Mouse (Mus musculus): ENCODE measurements at regions not wholly inside any gene's neighbourhood (a gene's known extent, or its start where the extent isn't known, plus 50 kb on each side); places are given as distances from the start of the nearest gene placed in this dataset.
"Not testable (repeated sequence)": the region's sequence is repeated elsewhere in the genome, so short reads cannot be mapped to it uniquely, and the experiment has no call there.

DNA sequence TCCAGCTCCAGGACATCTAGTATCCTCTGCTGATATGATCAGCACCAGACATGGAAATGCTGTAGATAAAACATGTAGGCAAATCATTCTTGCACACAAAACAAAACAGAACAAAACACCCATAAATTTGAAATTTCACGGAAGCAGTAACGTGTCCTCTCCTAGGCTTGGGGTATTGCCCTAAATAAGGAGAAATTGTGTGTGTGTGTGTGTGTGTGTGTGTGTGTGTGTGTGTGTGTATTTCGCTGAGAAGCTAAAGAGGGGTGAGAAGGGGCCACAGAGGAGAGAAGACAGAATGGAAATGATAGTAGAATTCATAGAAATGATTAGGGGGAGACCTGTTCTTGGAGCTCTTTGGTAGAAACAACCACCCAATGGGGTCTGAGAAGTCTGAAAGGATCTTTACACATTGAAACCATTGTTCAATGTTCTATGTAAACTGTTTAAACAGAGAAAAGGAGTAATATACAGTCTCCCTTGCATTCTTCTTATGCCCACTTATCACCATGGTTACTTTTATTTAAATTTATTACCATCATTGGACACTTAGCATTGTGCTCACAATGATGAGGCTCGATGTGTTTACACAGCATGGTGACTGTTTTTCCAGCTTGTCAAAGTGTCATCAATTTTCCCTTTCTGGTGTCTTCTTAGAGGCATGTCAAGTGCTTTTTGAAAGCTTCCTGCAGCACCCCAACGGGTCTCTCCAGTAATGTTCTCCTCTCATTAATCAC is 317.3 kb upstream of the 4933412E24Rik start:
- DNase-seq (ENCODE audit: low spot score) = no peak

DNA sequence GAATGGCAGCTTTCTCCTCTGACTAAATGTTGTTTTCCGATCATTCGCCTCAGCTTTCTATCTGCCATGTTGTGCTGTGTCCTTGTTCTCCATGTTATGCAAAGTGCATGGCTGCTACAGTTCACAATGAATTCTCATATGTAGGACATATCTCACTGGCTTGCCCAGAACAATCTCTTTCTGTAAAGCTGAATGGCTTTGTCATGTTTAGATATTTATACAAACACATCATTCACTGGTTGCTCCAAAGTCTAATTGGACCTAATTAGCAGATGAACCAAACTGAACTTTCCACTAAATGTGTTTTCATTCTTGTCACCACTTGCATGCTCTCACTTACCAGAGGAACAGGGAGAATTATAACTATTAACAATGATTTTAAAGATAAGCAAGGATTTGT is 301.2 kb upstream of the 4933412E24Rik start:
- no peak for DNase-seq (ENCODE audit: low spot score)

DNA sequence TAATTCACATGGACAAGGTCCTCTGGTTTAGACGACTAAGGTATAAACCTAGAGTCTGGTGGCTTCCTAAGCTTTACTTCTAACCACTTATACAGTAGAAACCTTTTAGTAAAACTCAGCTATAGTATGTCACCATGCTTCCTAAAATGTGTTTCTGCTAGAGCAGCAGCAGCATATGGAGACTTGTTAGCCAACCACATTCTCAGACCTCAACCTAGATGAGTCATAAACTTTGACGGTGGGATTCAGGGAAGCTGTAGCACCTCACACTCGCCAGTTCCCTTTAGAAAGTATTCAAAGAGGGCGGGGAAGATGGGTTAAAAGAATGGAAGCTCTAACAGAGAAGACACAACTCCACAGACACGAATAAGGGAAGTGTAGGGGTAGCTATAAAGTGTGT is 298.8 kb upstream of the 4933412E24Rik start:
- DNase-seq (ENCODE audit: low spot score) = no peak

GRCm38 (mm10) chr15:60309909-60310308 is 293.5 kb upstream of the 4933412E24Rik start:
- no peak for DNase-seq (ENCODE audit: low spot score)

- no peak for DNase-seq (ENCODE audit: low spot score)
Measured at GRCm38 (mm10) chr15:60308968-60309367, 292.6 kb upstream of the 4933412E24Rik start.

DNA sequence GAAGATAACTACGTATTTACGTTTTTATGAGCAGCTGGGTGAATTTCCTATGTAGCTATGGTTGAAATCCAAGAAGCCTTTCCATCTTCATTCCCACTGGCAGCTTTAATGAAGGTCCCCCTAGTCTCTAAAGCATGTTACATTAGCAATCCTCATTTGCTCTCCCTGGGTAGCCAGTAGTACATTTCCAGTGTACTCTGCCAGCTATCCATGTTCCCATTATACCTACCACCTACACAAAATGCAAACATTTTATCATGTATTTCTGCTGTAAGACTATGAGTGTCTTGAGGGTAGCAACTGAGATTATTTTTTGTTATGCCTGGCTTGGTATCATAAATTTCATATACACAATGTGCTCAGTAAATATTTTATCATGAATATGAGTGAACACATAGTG is 291.7 kb upstream of the 4933412E24Rik start:
- DNase-seq (ENCODE audit: low spot score) = no peak

GRCm38 (mm10) chr15:60303501-60303900 is 287.1 kb upstream of the 4933412E24Rik start:
- DNase-seq (ENCODE audit: low spot score) = no peak

DNA sequence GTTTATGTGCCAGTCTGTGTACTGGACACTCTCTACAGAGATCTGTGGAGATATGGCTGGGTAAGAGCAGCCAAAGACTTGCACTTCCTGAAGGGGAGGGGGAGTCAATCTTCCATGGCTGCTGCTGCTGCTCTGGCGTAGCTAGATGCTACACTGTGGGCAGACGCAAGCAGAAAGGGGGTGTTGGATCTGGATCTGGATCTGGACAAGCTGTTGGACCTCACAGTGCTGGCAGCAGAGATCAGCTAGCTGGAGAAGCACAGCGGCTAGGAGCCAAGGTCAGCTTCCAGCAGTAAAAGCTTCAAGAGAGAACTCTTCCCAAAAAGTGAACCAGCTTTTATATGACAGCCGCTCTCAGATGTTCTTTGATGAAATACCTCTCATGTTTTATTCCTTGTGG is 285.5 kb upstream of the 4933412E24Rik start:
- no peak for DNase-seq (ENCODE audit: low spot score)

DNA sequence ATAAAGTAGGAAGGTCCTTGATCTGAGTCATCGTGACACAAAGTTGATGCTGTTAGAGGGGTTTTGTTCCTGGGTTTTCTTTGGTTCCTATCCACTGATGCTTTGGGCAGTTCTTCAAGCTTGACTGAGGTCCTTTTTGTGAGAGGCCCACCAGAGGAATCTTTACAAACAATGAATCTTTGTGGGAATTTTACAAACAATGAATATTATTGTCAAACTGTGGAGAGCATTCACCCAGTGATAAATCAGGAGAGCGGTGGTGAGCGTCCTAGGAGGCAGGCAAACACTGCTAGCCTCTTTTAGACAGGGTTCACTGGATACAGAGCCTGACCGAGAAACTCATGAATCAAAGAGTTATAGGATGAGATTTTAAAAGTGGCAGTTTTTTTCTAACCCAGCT is 268.9 kb upstream of the 4933412E24Rik start:
- no peak for DNase-seq (ENCODE audit: low spot score)

- DNase-seq (ENCODE audit: low spot score) = no peak
Measured at GRCm38 (mm10) chr15:60280378-60280777, 264.0 kb upstream of the 4933412E24Rik start.

- DNase-seq (ENCODE audit: low spot score) = not testable (repeated sequence)
Measured at GRCm38 (mm10) chr15:60253661-60254060, 237.2 kb upstream of the 4933412E24Rik start.

DNA sequence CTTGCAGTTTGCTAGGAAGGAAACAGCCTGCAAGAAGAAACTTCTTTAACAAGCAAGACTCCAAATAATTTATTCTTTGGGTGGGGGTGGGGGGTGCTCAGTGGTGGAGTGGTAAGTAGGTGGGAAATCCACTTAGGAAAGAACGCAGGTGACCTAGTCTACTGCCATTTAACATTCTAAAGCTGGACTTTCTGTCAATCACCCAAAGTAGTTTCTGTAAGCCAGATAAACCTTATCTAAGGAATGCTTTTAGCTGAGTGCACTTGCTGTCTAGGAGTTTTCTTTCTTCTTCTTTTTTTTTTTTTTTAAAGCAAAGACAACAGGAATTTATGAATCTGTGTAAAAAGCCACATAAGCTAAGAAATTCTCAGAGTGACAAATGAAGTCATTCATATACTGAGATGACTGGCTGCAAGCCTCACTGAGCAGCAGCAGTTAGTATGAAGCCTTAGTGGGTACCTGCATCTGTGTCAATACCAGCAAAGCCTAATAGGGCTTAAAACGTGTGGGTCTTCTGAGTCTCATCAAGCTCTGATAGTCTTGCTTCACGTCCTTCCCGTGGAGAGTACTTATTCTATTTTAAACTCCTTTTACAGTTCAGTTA is 210.0 kb upstream of the 4933412E24Rik start:
- no peak for DNase-seq (ENCODE audit: low spot score)

- no peak for DNase-seq (ENCODE audit: low spot score)
Measured at GRCm38 (mm10) chr15:60195070-60195469, 178.7 kb upstream of the 4933412E24Rik start.

GRCm38 (mm10) chr15:60193157-60193556 is 176.7 kb upstream of the 4933412E24Rik start:
- DNase-seq (ENCODE audit: low spot score) = no peak

- DNase-seq (ENCODE audit: low spot score) = no peak
Measured at GRCm38 (mm10) chr15:60187002-60187715, 170.7 kb upstream of the 4933412E24Rik start.

- DNase-seq (ENCODE audit: low spot score) = no peak
Measured at GRCm38 (mm10) chr15:60141554-60142070, 125.2 kb upstream of the 4933412E24Rik start.

DNA sequence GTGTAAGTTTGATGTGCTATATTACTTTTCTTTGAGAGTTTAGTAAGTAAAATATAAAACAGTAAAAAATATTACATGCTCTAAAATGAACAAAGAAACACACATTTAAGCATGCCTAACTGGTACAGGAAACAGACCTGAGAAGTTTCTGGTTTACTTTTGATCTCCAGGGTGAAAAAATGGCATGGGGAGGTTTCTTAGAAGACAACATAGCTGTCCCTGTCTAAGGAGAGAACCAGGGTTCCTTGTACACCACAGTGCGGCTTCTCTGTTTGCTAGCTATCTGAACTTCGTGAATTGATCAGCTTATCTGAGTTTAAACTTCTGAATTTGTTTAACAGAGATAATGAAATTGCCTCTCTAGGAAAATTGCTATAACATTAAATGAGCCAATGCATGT is 120.3 kb upstream of the 4933412E24Rik start:
- DNase-seq (ENCODE audit: low spot score) = no peak

DNA sequence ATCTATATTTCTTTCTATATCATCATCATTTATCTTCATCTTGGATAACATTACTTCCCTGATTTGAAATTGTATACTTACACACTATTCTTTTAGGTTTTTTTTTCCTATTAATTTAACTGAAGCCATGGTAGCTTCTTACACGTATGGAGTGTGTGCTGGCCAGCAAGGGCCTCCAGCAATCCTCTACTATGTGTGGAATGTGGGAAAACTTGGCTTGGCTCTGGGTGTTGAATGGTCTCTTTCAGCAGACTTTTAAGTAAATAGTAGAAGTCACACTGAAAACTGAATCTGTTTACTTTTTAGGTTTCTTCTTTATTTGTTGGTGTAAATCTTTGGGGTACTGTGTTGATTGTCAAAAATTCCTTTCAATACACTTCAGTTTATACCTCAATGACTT is 118.1 kb upstream of the 4933412E24Rik start:
- DNase-seq (ENCODE audit: low spot score) = no peak

DNA sequence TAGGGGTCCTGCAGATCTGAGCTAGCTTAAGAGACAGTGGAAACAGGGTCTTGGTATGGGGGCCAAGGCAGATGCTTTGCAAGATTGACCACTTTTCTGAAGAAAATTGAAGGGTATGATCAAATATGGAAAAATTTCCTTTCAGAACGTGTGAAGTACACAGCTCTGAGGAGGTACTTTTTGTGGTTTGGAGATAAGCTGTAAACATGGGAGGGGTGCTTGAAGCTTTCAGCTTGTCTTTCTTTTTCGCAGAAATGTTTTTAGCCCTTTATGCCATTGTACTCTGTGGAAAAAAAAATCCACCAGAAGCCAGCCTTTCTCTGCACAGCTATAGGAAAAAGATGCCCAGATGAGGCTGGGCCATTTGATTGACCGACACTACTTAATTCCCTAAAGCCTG is 116.3 kb upstream of the 4933412E24Rik start:
- no peak for DNase-seq (ENCODE audit: low spot score)

- DNase-seq (ENCODE audit: low spot score) = no peak
Measured at GRCm38 (mm10) chr15:60124461-60124860, 108.0 kb upstream of the 4933412E24Rik start.

GRCm38 (mm10) chr15:60119926-60120325 is 103.5 kb upstream of the 4933412E24Rik start:
- no peak for DNase-seq (ENCODE audit: low spot score)

DNA sequence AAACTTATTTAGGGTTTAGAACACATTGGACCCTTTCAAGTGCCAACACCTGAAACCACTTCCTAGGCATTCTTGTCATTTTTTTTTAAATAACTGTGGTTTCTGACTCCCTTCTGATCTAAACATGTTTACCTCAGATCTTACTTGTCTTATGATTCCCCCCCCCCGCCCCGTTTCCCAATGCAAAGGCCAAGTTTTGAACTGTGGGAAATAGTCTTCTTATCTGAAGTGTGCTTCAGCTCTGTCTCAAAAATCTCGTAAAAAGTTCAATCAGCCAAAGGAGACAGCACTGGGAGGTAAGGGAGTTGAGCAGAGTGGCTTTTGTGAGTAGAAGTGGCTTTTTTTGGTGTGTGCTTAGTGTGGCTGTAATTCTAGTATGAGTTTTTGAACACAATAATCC is 95.5 kb upstream of the 4933412E24Rik start:
- no peak for DNase-seq (ENCODE audit: low spot score)

DNA sequence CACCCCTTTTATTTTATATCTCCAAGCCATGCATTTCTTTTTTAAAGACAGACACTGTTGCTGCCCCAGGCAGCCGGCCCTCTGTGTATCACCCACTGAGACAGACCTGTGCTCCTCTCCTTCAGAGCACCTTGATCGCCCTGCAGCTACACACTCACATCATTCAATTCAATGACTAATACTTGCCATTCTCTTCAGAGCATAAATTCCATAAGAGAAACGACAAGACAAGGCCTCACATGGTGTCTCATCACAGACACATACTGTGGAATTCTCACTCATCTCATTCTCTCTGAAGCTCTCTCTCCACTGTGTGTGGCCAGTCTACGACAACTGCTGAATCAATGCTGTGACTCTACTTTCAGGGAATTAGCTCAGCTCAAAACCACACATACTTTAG is 94.6 kb upstream of the 4933412E24Rik start:
- DNase-seq (ENCODE audit: low spot score) = no peak
